Mouse (Mus musculus) heart, embryonic 14.5 days (tissue): ENCODE measurements around the gene Unc13b. TPM values are rescaled to one million over a fixed set of nuclear protein-coding genes. Genes with fewer than 3 reads are reported as not detected.

ENCODE experiments used
- ATAC-seq: fragments of 200-750 bp; cut with Nextera tagmentation; 2 replicates; pipeline ENCODE4 v1.8.0; 2017; ENCODE audit warnings: low read depth, moderate TSS enrichment; ENCODE audit not compliant: insufficient number of reproducible peaks, insufficient read depth, low FRiP score
- H3K27ac ChIP-seq, 2 experiments: fragments of 200-500 bp in 1 of 2; fragments of 300-500 bp in 1 of 2; sonication (generic) in 1 of 2; replicated peaks in 1 of 2; 2 replicates each; pipeline ENCODE4 v1.5.1; 2012 to 2014; ENCODE audit warnings: low read depth in 2 of 2, low read length in 2 of 2, control low read depth in 1 of 2, mild to moderate bottlenecking in 1 of 2, mixed read lengths in 1 of 2; ENCODE audit not compliant: control insufficient read depth in 1 of 2, insufficient read depth in 1 of 2
- H3K27me3 ChIP-seq: fragments of 300-500 bp; sonication (generic); 2 replicates; pipeline ENCODE4 v1.6.1; 2014; ENCODE audit warnings: mild to moderate bottlenecking, low read length, control low read depth; ENCODE audit not compliant: control insufficient read depth, insufficient read depth
- H3K36me3 ChIP-seq: fragments of 300-500 bp; sonication (generic); 2 replicates; pipeline ENCODE4 v1.6.1; 2014; ENCODE audit warnings: mild to moderate bottlenecking, control low read depth, low read length, mixed read lengths; ENCODE audit not compliant: control insufficient read depth, insufficient read depth
- H3K4me1 ChIP-seq, 2 experiments: fragments of 200-500 bp in 1 of 2; fragments of 300-500 bp in 1 of 2; sonication (generic) in 1 of 2; 2 replicates each; pipeline ENCODE4 v1.6.1; 2012 to 2014; ENCODE audit warnings: low read length in 2 of 2, control low read depth in 1 of 2, mixed read lengths in 1 of 2; ENCODE audit not compliant: control insufficient read depth in 2 of 2, insufficient read depth in 2 of 2
- H3K4me2 ChIP-seq: fragments of 300-500 bp; sonication (generic); 2 replicates; pipeline ENCODE4 v1.6.1; 2014; ENCODE audit warnings: mild to moderate bottlenecking, low read length
- H3K4me3 ChIP-seq, 2 experiments: fragments of 200-500 bp in 1 of 2; fragments of 300-500 bp in 1 of 2; sonication (generic) in 1 of 2; 2 replicates each; pipeline ENCODE4 v1.5.1; 2012 to 2014; ENCODE audit warnings: low read length in 2 of 2, mild to moderate bottlenecking in 2 of 2, control low read depth in 1 of 2, low read depth in 1 of 2, moderate library complexity in 1 of 2; ENCODE audit not compliant: control insufficient read depth in 1 of 2, insufficient read depth in 1 of 2
- H3K9ac ChIP-seq: fragments of 300-500 bp; sonication (generic); 2 replicates; pipeline ENCODE4 v1.6.1; 2014; ENCODE audit warnings: mild to moderate bottlenecking, low read length
- H3K9me3 ChIP-seq: fragments of 300-500 bp; sonication (generic); 2 replicates; pipeline ENCODE4 v1.6.1; 2016; ENCODE audit warnings: low read length, control low read depth; ENCODE audit not compliant: control insufficient read depth
- WGBS: fragments of 180-500 bp; shearing (Covaris S2); extraction: QIAGEN DNeasy Blood & Tissue Kit; methylation state at CpG from one replicate; pipeline ENCODE4 v1.1.7; 2014; 5-methylcytosine and 5-hydroxymethylcytosine counted together
- polyA plus RNA-seq: library from polyadenylated mRNA; unstranded; fragments of >200 nt; fragmentation: Nextera tagmentation; extraction: Ambion mirVana; gene quantifications from 2 replicates; pipeline ENCODE4 v1.2.1, GENCODE M21; 2014

Gene Unc13b
- polyA plus RNA-seq, 1 experiment from 2014 or later, result 16.4 TPM

- H3K4me1 ChIP-seq, result no peaks in the 10 kb centered on the region
- peaks cover under 1% of the 10 kb centered on the region; the same call in 1 of the 2 replicates for H3K36me3 ChIP-seq
- no peaks in the 10 kb centered on the region for H3K9me3 ChIP-seq
- 2% methylated on average over 19 of the region's 19 CpGs for WGBS
- H3K4me2 ChIP-seq, result peak within 1 kb of the TSS; percentile 67
- H3K27me3 ChIP-seq, result no peaks in the 10 kb centered on the region
- H3K4me3 ChIP-seq, result peak within 1 kb of the TSS; percentile 34 to 57
- peak within 1 kb of the TSS; percentile 62 for H3K9ac ChIP-seq
- ATAC-seq, result peak; percentile 73; the same call in 1 of the 2 replicates
- H3K27ac ChIP-seq, result no peak within 1 kb of the TSS
These were observed 208.0 kb downstream of the Unc13b start, which contains the start of gene Atp8b5 for GRCm38 (mm10) chr4:43266623-43267322. TSS of gene Atp8b5 (plus strand) at chr4:43267159.

DNA sequence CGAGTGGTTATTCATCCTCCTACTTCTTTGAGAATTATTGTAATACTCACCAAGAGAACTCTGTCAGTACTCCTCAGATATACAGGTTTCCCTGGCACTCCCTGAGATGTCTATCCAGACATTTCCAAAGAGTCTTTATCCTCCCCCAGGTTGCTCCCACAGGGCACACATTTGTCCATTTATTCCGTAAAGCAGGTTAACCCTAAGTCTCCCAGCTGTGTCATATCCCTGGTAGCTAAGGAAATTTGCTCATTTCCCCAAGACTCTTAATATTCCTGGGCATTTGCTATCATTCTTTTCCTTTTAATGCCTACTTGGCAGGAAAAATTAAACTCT, 208.5 kb downstream of the Unc13b start:
- Histone ChIP-seq H3K27ac (no peak overlapping the region), H3K36me3 (no peaks in the 10 kb centered on the region), H3K4me2 (peak overlapping the region; percentile 67), H3K9me3 (no peaks in the 10 kb centered on the region), H3K4me1 (no peaks in the 10 kb centered on the region), H3K27me3 (no peaks in the 10 kb centered on the region), H3K4me3 (peak overlapping the region in 1 of 2 experiments; percentile 34; a peak in 2 of 4 replicates), H3K9ac (no peak overlapping the region)
- WGBS, result 10% methylated on average over 2 of the region's 2 CpGs
- ATAC-seq, result no peak

DNA sequence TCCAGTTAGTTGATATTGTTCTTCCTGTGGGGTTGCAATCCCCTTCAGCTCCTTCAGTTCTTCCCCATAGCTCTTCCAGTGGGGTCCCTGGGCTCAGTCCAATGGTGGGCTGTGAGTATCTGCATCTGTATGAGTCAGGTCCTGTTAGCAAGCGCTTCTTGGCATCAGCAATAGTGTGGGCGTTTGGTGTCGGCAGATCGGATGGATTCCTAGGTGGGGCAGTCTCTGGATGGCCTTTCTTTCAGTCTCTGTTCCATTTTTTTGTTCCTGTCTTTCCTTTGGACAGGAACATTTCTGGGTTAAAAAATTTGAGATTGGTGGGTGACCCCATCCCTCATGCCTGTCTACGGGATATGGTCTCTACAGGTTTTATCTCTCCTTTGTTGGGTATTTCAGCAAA, 226.7 kb downstream of the Unc13b start:
- no peak overlapping the region for H3K4me2 ChIP-seq
- no peaks in the 10 kb centered on the region for H3K27me3 ChIP-seq
- H3K9me3 ChIP-seq, result no peaks in the 10 kb centered on the region
- no peaks in the 10 kb centered on the region for H3K36me3 ChIP-seq
- ATAC-seq, result no peak
- 84% methylated on average over 5 of the region's 5 CpGs for WGBS
- H3K9ac ChIP-seq, result no peak overlapping the region
- no peak overlapping the region for H3K4me3 ChIP-seq
- H3K27ac ChIP-seq, result no peak overlapping the region
- H3K4me1 ChIP-seq, result no peaks in the 10 kb centered on the region

- no peak for ATAC-seq
- no peak overlapping the region for H3K4me3 ChIP-seq
- no peak overlapping the region for H3K4me2 ChIP-seq
- 47% methylated on average over 3 of the region's 3 CpGs for WGBS
- no peaks in the 10 kb centered on the region for H3K27me3 ChIP-seq
- no peaks in the 10 kb centered on the region for H3K9me3 ChIP-seq
- no peaks in the 10 kb centered on the region for H3K4me1 ChIP-seq
- H3K27ac ChIP-seq, result no peak overlapping the region
- no peaks in the 10 kb centered on the region for H3K36me3 ChIP-seq
- no peak overlapping the region for H3K9ac ChIP-seq
These were observed 228.6 kb downstream of the Unc13b start for GRCm38 (mm10) chr4:43287305-43287704.

DNA sequence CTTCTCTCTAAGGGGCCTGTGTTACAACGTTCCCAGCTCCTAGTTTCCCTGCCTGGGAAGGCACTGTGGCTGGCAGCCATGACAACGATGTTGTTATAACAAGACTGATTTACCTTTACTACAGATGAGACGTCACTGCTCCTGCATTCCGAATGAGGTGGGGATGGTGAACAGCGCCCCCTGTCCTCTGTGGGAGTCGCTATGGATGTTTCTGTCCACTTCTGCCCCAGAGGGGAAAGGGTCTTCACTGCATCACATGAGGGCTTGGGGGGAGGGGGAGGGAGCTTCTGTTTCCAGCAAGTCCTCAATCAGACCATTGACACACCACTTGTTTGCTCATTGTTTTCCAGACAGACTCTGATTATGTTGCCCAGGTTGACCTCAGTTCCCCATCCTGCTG, 235.2 kb downstream of the Unc13b start:
- Histone ChIP-seq H3K27me3 (no peaks in the 10 kb centered on the region), H3K4me1 (no peaks in the 10 kb centered on the region), H3K4me2 (no peak overlapping the region), H3K9me3 (no peaks in the 10 kb centered on the region), H3K9ac (no peak overlapping the region), H3K4me3 (no peak overlapping the region), H3K36me3 (no peaks in the 10 kb centered on the region), H3K27ac (no peak overlapping the region)
- WGBS, result 42% methylated on average over 6 of the region's 6 CpGs
- no peak for ATAC-seq

DNA sequence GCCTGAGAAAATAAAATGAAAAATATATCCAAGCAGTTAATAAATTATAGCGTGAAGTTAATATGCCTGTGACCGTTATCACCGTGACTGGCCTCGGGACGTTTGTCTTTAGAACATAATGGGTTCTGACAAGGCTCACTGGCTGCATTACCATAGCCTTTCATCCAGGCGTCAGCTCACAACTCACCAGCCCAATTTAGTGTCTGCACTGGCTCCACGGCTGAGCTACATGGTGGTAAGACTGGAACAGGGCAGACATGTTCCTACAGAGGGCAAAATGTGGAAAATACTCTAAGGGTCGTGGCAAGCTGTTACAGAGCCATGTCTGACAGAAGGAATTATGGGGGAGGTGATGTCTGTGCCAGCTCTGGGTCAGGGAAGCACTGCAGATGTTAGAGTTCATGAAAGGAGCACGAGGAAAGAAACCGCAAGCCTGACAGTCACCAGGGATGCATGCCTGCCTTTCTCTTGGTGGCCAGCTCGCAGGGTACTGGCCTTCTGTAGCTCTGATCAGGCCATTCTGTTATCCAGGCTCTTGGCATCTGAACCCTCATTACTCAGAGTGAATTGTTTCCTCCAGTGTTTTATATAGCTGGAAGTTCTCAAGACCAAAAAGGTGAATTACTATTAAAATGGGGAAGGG, 251.1 kb downstream of the Unc13b start:
- Histone ChIP-seq H3K36me3 (no peaks in the 10 kb centered on the region), H3K4me1 (no peaks in the 10 kb centered on the region; a peak in 1 of 4 replicates), H3K4me2 (no peak overlapping the region), H3K9ac (no peak overlapping the region), H3K9me3 (no peaks in the 10 kb centered on the region), H3K27ac (no peak overlapping the region), H3K27me3 (no peaks in the 10 kb centered on the region), H3K4me3 (no peak overlapping the region)
- WGBS, result 42% methylated on average over 11 of the region's 11 CpGs
- ATAC-seq, result no peak
